ENCODE assay signal across 14 mouse cellular contexts in the genomic region with DNA sequence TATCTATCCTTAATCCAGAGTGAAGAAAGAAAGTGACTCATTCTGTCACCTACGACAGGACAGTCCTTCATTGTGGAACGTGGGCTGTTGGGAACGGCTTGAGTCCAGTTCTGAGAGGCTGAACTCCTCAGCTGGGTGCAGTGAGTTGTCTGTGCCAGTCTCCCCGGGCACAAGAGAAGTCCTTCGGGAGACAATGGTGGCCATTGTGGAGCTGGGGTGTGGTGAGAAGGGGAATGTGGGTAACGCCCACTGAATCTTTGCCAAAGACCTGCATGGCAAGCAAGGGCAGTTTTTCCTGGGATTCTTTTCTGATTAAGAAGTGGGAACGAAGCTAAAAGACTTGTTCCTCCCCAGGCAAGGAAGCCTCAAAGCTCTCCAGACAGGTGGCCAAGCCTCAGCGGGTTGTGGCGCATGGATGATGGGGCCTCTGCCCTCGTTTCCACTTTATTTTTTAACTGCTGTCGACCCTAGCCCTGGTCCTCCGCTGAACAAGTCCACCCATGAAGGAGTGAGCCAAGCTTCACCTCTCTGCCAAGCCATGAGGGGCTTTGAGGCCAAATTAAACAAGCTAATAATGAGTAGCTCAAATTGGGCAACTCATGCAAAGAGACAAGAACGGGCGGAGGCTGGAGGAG.
DNase-seq lines count a peak whose midpoint lies in the region; ATAC-seq and TF ChIP-seq lines count a peak whose summit lies in the region.
"Had no signal": no experiment of that assay in that cellular context is flagged by ENCODE, and none has a peak within 500 bp of the region (broad histone marks: within the 10 kb centered on the region; RNA-seq: fewer than 3 reads in every experiment).

No protein-coding gene starts in this region.

- peak; percentile 50 for DNase-seq in retina, postnatal 1 day
- no peak for DNase-seq in retina, embryonic 14.5 days (ENCODE audit: low spot score)
- DNase-seq in fat pad, adult 2 months (ENCODE audit: extremely low read depth, low read depth, low spot score) = peak; percentile 99
- peak; percentile 53 for DNase-seq in lung, postnatal 0 days (ENCODE audit: low spot score)
- DNase-seq in B cell, adult 2 months = no peak
- DNase-seq: heart, adult 2 months; kidney, adult 18-20 months; thymus, adult 2 months had no signal

- no peak overlapping the region for H3K9ac ChIP-seq in lung, postnatal 0 days (replicated peaks; ENCODE audit: low read depth)
- no peak overlapping the region for H3K9ac ChIP-seq in midbrain, embryonic 13.5 days (replicated peaks)
- H3K9ac ChIP-seq in forebrain, embryonic 12.5 days = no peak overlapping the region
- H3K9ac ChIP-seq: hindbrain, embryonic 14.5 days; liver, embryonic 12.5 days; neural tube, embryonic 15.5 days had no signal

- no peak overlapping the region for H3K4me3 ChIP-seq in lung, postnatal 0 days (ENCODE audit: low read depth, low read length)
- no peak overlapping the region for H3K4me3 ChIP-seq in midbrain, embryonic 13.5 days (replicated peaks)
- no peak overlapping the region for H3K4me3 ChIP-seq in forebrain, embryonic 12.5 days (replicated peaks)
- H3K4me3 ChIP-seq: heart, adult 2 months; liver, embryonic 12.5 days; megakaryocyte, embryonic 14.5 days; neural tube, embryonic 15.5 days had no signal

- 55% methylated on average over 14 of the region's 14 CpGs for WGBS in lung, postnatal 0 days
- WGBS in midbrain, embryonic 13.5 days = 78% methylated on average over 14 of the region's 14 CpGs
- 78% methylated on average over 14 of the region's 14 CpGs for WGBS in forebrain, embryonic 12.5 days

- H3K27me3 ChIP-seq in lung, postnatal 0 days (replicated peaks; ENCODE audit: insufficient read depth, low read length) = no peaks in the 10 kb centered on the region
- no peaks in the 10 kb centered on the region for H3K27me3 ChIP-seq in midbrain, embryonic 13.5 days
- H3K27me3 ChIP-seq in forebrain, embryonic 12.5 days = no peaks in the 10 kb centered on the region
- H3K27me3 ChIP-seq: liver, embryonic 12.5 days; megakaryocyte, embryonic 14.5 days; neural tube, embryonic 15.5 days had no signal

- ATAC-seq in lung, postnatal 0 days = peak; percentile 67
- ATAC-seq in midbrain, embryonic 13.5 days = no peak
- ATAC-seq in forebrain, embryonic 12.5 days (ENCODE audit: low FRiP score) = no peak
- ATAC-seq: liver, embryonic 12.5 days had no signal

- no peak for TF ChIP-seq EP300 in lung, postnatal 0 days (IDR thresholded peaks at IDR 0.05)

- no peaks in the 10 kb centered on the region for H3K9me3 ChIP-seq in lung, postnatal 0 days (ENCODE audit: low read length)
- no peaks in the 10 kb centered on the region for H3K9me3 ChIP-seq in midbrain, embryonic 13.5 days
- H3K9me3 ChIP-seq in forebrain, embryonic 12.5 days = no peaks in the 10 kb centered on the region
- H3K9me3 ChIP-seq: liver, embryonic 12.5 days; neural tube, embryonic 15.5 days had no signal

- no peaks in the 10 kb centered on the region for H3K4me1 ChIP-seq in lung, postnatal 0 days (ENCODE audit: insufficient read depth, low read depth, low read length)
- H3K4me1 ChIP-seq in midbrain, embryonic 13.5 days (replicated peaks) = peaks cover 2% of the 10 kb centered on the region; the same call in 1 of the 2 replicates
- peaks cover 3% of the 10 kb centered on the region; the same call in 1 of the 2 replicates for H3K4me1 ChIP-seq in forebrain, embryonic 12.5 days
- H3K4me1 ChIP-seq: liver, embryonic 12.5 days; megakaryocyte, embryonic 14.5 days; neural tube, embryonic 15.5 days had no signal

- TF ChIP-seq CTCF in lung, postnatal 0 days (IDR thresholded peaks at IDR 0.05) = no peak

- H3K27ac ChIP-seq in lung, postnatal 0 days (ENCODE audit: low read length) = no peak overlapping the region
- H3K27ac ChIP-seq in midbrain, embryonic 13.5 days = no peak overlapping the region
- no peak overlapping the region for H3K27ac ChIP-seq in forebrain, embryonic 12.5 days
- H3K27ac ChIP-seq: heart, adult 2 months; hindbrain, embryonic 14.5 days; liver, embryonic 12.5 days; neural tube, embryonic 15.5 days had no signal

- no peaks in the 10 kb centered on the region for H3K36me3 ChIP-seq in lung, postnatal 0 days (ENCODE audit: insufficient read depth, low read length)
- H3K36me3 ChIP-seq in midbrain, embryonic 13.5 days = no peaks in the 10 kb centered on the region
- H3K36me3 ChIP-seq in forebrain, embryonic 12.5 days (replicated peaks) = no peaks in the 10 kb centered on the region
- H3K36me3 ChIP-seq: liver, embryonic 12.5 days; neural tube, embryonic 15.5 days had no signal

- H3K4me2 ChIP-seq in lung, postnatal 0 days (replicated peaks; ENCODE audit: low read depth, low read length) = peak overlapping the region; percentile 3; the same call in 1 of the 2 replicates
- no peak overlapping the region for H3K4me2 ChIP-seq in midbrain, embryonic 13.5 days (replicated peaks)
- no peak overlapping the region for H3K4me2 ChIP-seq in forebrain, embryonic 12.5 days
- H3K4me2 ChIP-seq: hindbrain, embryonic 14.5 days; liver, embryonic 12.5 days; neural tube, embryonic 15.5 days had no signal

Comparison
In these comparisons a context has a peak if more than half of its experiments do, and no peak if none do; other contexts are left out.
1. DNase-seq: peak in retina, postnatal 1 day (single experiment), fat pad, adult 2 months (single experiment) and lung, postnatal 0 days (single experiment); none in retina, embryonic 14.5 days (single experiment) and B cell, adult 2 months (0 of 2).